Mouse (Mus musculus) T-cell, adult 2 months (primary cell): ENCODE measurements around the gene Iqcd.

Experiments
- DNase-seq: peaks from one replicate; pipeline ENCODE4 v3.0.0; 2022; ENCODE audit warnings: low spot score

Iqcd gene

GRCm38 (mm10) chr5:120604839-120605238, 16.0 kb downstream of the Iqcd start:
- DNase-seq, result peak; percentile 78

- no peak for DNase-seq
These were observed 16.4 kb downstream of the Iqcd start for GRCm38 (mm10) chr5:120605241-120605661.

- peak; percentile 77 for DNase-seq
These were observed 16.9 kb downstream of the Iqcd start for GRCm38 (mm10) chr5:120605688-120606087.

GRCm38 (mm10) chr5:120606590-120607200, 17.9 kb downstream of the Iqcd start:
- no peak for DNase-seq

- no peak for DNase-seq
These were observed 18.5 kb downstream of the Iqcd start for GRCm38 (mm10) chr5:120607335-120607734.

GRCm38 (mm10) chr5:120609246-120609775, 20.5 kb downstream of the Iqcd start:
- DNase-seq, result no peak

GRCm38 (mm10) chr5:120610906-120611305, 22.1 kb downstream of the Iqcd start:
- DNase-seq, result no peak

GRCm38 (mm10) chr5:120611416-120611815, 22.6 kb downstream of the Iqcd start:
- no peak for DNase-seq

- peak; percentile 94 for DNase-seq
These were observed 23.6 kb downstream of the Iqcd start, which contains the start of the genes Rita1 and Ddx54 for GRCm38 (mm10) chr5:120612442-120612821. TSS of gene Rita1 (minus strand) at chr5:120612589. TSS of gene Ddx54 (plus strand) at chr5:120612739.

GRCm38 (mm10) chr5:120612822-120613604, 24.2 kb downstream of the Iqcd start:
- DNase-seq, result peak; percentile 100

- DNase-seq, result peak; percentile 55
These were observed 27.1 kb downstream of the Iqcd start for GRCm38 (mm10) chr5:120615903-120616302.

GRCm38 (mm10) chr5:120618778-120619177, 30.0 kb downstream of the Iqcd start:
- DNase-seq, result no peak

- DNase-seq, result peak; percentile 60
These were observed 30.4 kb downstream of the Iqcd start for GRCm38 (mm10) chr5:120619201-120619600.

- peak; percentile 89 for DNase-seq
These were observed 31.7 kb downstream of the Iqcd start for GRCm38 (mm10) chr5:120620375-120621077.

GRCm38 (mm10) chr5:120621078-120621765, 32.4 kb downstream of the Iqcd start:
- peak; percentile 47 for DNase-seq

- DNase-seq, result no peak
These were observed 33.0 kb downstream of the Iqcd start for GRCm38 (mm10) chr5:120621846-120622197.

- DNase-seq, result peak; percentile 32
These were observed 33.5 kb downstream of the Iqcd start for GRCm38 (mm10) chr5:120622198-120622851.

- no peak for DNase-seq
These were observed 35.6 kb downstream of the Iqcd start for GRCm38 (mm10) chr5:120624427-120624826.

- no peak for DNase-seq
These were observed 37.6 kb downstream of the Iqcd start for GRCm38 (mm10) chr5:120626399-120626798.

GRCm38 (mm10) chr5:120627515-120628300, 38.9 kb downstream of the Iqcd start:
- DNase-seq, result no peak

GRCm38 (mm10) chr5:120628624-120629023, 39.8 kb downstream of the Iqcd start:
- no peak for DNase-seq
